Mouse (Mus musculus) testis, adult 2 months (tissue): Measurements from ENCODE around the gene Wdr35.

Experiments
- CTCF ChIP-seq: fragments of 200-500 bp; IDR thresholded peaks from 2 replicates; pipeline ENCODE4 v1.5.1; 2012; ENCODE audit warnings: low read depth, mild to moderate bottlenecking, inconsistent platforms, low read length, moderate library complexity; ENCODE audit not compliant: control insufficient read depth, insufficient read depth, insufficient replicate concordance
- POLR2A ChIP-seq: fragments of 200-500 bp; IDR thresholded peaks from 2 replicates; pipeline ENCODE4 v1.6.1; 2012; ENCODE audit warnings: low read depth, mild to moderate bottlenecking, inconsistent platforms, low read length, moderate library complexity; ENCODE audit not compliant: control insufficient read depth

DNA sequence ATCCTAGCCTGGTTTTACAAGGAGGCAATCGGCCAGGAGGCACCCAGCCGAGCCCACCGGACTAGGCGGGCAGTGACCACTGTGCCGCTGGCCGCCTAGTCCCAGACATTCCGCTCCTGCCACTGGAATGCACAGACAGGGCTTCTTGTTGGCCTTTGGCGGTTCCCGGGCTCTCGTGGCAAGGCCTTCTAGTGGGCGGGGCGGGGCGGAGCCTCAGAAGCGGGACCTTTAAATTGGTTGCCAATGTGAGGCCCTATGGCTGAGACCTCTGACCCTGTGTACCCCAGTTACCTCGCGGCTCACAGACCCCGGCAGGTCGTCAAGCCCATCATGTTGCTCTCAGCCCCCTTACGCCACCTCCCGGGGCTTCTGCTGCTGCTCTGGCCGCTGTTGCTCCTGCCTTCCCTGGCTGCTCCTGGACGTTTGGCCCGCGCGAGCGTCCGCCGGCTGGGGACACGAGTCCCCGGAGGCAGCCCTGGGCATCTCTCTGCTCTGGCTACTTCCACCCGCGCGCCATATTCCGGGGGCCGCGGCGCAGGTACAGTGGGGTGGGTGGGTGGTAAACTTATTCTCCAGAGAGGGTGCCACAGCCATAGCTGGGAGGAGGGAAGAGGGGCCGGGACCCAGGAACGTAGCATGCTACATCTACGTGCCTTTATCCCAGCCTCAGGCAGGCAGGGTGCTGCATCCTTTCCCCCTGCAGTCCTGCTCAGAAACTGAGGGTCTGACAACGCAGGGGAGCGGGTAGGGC, 25.8 kb upstream of the Wdr35 start, which contains the start of gene Matn3:
- TF ChIP-seq CTCF (no peak), POLR2A (0 out of 2 replicates have a peak, but pooled peaks have one; percentile 13)
